Mouse (Mus musculus) gastrocnemius, postnatal 4 days (tissue): ENCODE results near the gene Hmg20b. TPM values are rescaled to one million over a fixed set of nuclear protein-coding genes. Genes with fewer than 3 reads are reported as not detected.

Experiments
- DNase-seq, 2 experiments: peaks; one replicate each; pipeline ENCODE4 v3.0.0; 2021 to 2022; ENCODE audit warnings: low spot score in 2 of 2, mixed read lengths in 2 of 2
- microRNA-seq: library from miRNA; unstranded; fragments of <30 nt; microRNA quantifications from one replicate; pipeline ENCODE4 v1.2.0, GENCODE M21; 2021
- total RNA-seq, 2 experiments: library from RNA; stranded (reverse); gene quantifications; 2 replicates each; pipeline ENCODE4 v1.2.3; 2021

The Hmg20b gene
- total RNA-seq, 2 experiments from 2014 or later, result 46.2 to 58.6 TPM

GRCm38 (mm10) chr10:81309571-81309970 lies 40.7 kb downstream of the Hmg20b start:
- no peak for DNase-seq

DNA sequence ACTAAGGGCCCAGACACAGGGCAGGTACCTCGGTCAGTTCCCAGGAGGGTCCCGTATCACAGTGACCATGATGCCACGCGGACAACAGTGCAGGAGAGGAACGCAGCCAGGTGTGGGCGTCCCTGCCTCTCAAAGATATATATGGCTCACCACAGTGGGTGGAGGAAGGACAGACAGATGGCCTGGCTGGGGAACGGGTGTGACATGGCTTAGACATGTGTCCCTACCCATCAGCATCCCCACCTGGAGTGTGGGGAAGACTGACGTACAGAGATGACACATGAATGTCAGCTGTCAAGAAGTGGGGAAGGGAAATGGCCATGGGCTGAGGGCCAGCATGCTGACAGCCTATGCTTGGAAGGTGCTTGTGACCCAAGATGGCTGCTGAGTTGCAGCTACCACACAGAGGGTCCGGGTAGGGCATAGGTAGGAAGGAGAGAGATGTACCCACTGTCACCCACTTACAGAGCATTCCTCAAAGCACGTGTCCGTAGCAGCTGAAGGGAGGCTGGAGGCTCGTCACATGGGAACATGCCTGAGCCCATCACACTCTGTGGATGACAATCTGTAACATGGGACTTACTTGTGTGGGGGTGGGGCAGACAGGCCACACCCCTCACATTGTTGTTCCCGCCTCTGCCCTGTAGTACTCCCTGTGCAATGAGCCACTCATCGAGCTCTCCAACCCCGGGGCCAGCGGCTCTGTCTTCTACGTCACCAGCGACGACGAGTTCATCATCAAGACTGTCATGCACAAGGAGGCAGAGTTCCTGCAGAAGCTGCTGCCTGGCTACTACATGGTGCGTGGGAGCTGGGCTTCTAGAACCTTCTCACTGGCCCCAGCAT lies 43.2 kb downstream of the Hmg20b start:
- no peak for DNase-seq

GRCm38 (mm10) chr10:81306173-81306668 lies 44.1 kb downstream of the Hmg20b start:
- DNase-seq, result no peak

DNA sequence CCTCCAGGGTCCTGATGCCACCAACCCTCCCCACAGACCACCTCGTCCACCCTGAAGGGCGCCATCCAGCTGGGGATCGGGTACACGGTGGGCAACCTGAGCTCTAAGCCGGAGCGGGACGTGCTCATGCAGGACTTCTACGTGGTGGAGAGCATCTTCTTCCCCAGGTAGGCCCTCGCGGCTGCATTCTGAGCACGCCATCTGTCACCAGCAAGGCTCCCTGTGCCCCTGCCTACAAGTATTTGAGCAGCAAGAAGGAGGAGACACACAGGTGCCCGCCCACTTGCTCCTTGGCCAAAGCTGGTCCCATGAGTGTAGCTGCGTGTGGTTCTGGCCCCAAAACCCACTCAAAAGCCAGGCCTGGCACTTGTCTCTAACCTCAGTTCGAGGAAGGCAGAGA lies 44.6 kb downstream of the Hmg20b start:
- no peak for DNase-seq

DNA sequence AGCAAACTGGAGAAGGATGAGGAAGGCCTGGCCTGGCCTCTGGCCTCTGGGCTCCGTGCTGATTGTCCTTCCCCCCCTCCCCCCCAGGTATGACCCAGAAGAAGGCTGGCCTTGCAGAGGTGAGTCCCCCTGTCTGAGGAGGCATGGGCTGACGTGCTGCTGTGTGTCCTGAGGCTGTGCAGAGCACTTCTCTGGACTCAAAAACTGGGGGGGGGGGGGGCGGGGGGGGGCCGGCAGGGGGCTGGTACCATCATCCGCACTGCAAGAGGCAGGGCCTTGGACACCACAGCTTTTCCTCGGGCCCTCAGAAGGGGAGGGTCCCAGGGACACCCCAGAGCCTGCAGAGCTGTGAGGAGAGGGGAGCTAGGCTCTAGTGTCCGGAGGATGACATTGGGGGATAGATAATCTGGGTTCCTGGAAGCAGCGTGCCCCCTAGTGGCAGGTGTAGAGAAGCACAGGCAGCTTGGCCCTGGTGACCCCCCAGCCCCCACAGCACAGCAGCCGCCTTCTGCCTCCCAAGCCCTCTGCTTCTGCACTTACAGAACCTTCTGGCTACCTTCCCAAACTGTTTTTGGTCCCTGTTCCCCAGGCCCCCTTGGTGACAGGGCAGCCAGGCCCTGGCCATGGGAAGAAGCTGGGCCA lies 45.6 kb downstream of the Hmg20b start:
- no peak for DNase-seq

DNA sequence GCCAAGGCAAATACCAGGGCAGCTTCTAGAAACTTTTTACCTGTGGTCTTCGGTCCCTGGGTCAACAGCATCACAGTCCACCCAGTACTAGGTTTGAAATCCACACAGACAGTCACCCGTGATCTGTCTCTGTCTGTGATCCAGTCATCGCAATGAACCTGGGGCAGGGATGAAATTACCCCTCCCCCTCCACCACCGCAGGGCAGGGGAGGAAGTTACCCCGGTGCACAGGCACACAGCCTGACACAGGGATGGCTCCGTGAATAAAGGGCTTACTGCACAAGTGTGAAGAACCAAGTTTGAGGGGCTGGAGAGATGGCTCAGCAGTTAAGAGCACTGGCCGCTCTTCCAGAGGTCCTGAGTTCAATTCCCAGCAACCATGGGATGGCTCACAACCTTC lies 46.5 kb downstream of the Hmg20b start:
- no peak for DNase-seq

DNA sequence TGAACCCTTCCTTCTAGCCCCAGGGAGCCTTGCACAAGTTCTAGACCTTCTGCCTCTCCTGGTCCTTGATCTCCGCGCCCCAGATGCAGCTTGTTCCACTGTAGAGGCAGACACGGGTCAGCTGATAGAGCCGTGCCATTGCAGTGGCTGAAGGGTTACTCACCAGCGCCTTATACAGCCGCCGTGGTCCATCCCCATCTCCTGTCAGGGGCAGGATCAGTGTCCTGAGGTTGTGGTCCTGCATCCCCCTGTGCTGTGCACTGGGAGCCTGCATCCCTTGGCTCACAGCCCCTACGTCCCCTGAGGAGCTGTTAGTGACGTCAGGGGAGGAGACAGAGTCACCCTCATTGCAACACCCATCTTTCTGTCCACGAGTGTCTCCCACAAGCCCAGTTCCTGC lies 47.0 kb downstream of the Hmg20b start:
- no peak for DNase-seq

DNA sequence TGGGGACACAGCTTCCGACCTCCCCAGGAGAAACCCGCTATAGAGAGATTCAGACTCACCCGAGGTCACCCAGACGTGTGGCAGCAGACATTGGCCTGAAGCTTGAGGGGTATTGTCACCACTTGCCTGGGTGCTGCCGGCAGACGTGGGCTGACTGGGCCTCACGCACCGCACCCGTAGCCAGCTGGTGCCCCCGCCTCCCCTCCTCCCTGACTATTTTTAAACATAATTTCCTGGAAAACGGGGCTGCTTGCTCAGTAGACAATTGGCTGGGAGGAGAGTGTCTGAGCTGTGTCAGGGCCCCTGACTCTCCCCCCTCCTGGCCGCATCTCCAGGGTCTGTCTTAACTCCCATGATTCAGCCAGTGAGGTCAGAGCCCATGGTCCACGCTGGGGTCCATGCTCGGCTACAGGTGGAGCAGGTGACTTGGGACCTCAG lies 47.5 kb downstream of the Hmg20b start:
- DNase-seq, result no peak

- DNase-seq, result no peak
These were observed 48.0 kb downstream of the Hmg20b start for GRCm38 (mm10) chr10:81302288-81302687.

DNA sequence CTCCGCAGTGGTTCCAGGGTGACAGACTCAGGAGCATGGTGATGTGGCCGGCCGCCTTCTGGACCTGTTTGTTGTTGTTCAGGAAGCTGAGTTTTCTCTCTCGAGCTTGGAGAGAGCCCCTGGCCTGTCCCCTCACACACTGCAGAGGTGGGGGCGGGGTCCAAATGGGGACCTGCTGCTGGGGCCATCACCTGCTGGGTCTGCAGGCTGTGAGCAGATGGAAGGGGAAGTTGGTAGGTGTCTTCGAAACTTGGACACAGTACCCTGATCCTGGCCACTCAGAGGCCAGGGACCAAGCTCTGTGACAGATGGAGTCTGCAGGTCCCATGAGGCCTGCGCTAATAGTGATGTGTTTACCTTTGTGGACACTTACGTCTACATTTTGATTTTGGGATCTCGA lies 49.0 kb downstream of the Hmg20b start:
- DNase-seq, result no peak

- DNase-seq, result no peak
These were observed 49.9 kb downstream of the Hmg20b start for GRCm38 (mm10) chr10:81300352-81300907.

DNA sequence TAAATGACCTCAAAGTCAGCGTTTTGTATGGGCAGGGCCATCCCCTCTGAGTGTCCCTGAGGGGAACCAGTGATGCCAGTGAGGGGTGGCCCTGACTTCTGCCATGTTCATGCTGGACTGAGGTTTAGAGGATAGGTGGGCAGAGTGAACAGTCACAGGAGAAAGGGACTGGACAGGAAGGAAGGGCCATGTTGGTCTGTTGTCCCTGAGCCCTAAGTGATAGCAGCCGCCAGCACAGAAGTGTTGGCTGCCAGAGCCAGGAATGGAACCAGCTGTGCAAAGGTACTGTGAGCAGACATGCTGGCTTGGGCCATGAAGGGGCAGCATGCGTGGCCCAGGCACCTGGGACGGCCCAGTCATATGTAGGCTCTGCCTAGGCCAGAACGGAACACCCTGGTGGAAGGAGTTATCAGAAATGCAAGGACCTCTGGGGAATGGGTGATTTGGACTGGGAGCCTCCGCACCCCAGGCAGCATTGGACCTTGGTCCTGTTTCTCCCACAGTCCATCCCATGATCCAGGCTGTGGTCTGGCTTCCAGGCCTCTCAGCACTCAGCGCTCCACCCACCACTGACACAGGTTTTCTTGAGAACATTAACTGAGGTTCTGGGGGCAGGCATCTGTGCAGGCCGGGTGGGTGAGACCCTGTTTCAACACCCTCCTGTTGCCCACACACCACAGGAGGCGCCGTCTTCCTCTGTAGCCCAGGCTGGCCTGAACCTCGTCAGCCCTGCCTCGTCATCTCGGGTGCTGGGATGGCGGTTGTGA lies 50.5 kb downstream of the Hmg20b start:
- no peak for DNase-seq

GRCm38 (mm10) chr10:81298369-81299100 lies 51.7 kb downstream of the Hmg20b start:
- DNase-seq, result no peak

DNA sequence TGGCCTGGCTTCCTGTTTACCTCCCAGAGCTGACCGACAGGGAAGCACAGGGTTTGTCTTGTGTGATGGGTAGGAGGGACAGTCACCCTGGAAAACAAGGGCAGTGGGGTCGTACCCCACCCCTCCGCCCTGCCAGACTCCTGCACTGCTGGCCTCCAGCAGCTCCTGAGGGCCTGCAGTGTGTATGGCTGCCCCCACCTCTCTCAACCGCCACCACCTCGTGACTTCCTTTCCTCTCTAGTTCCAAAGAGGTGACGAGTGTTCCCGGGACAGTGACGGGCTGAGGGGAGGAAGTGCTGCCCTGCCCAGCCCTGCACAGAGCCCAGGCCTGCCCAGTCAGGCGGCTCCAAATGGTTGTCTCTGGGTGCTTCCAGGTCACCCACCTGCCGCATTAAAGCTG lies 52.4 kb downstream of the Hmg20b start:
- DNase-seq, result no peak

GRCm38 (mm10) chr10:81297246-81297645 lies 53.0 kb downstream of the Hmg20b start:
- DNase-seq, result no peak

Small RNAs within 50 kb of the gene (microRNA-seq; reads per million reads assigned to microRNA genes)
- not detected for gene Mir6913

Other genes with a start within 250 kb of the Hmg20b start
- gene Map2k2, start 244.6 kb downstream of the Hmg20b start, total RNA-seq, result 100 to 1,000 TPM; 148 to 152 TPM
- 10 to 100 TPM; 37.7 to 42.0 TPM for gene Zbtb7a, start 215.3 kb downstream of the Hmg20b start, total RNA-seq
- gene Pias4, start 182.6 kb downstream of the Hmg20b start, total RNA-seq, result 10 to 100 TPM; 22.1 to 22.5 TPM
- 1,000 to 10,000 TPM; 1,324 to 1,404 TPM for gene Eef2, start 173.8 kb downstream of the Hmg20b start, total RNA-seq
- gene Dapk3, start 167.5 kb downstream of the Hmg20b start, total RNA-seq, result 10 to 100 TPM; 40.2 to 41.4 TPM
- not detected for gene 4930442H23Rik, start 166.6 kb downstream of the Hmg20b start, total RNA-seq
- 1 to 10 TPM; 1.2 to 1.5 TPM for gene Nmrk2, start 148.4 kb downstream of the Hmg20b start, total RNA-seq
- under 1 TPM; 0.08 to 0.12 TPM for gene Atcay, start 119.6 kb downstream of the Hmg20b start, total RNA-seq
- gene Zfr2, start 117.3 kb downstream of the Hmg20b start, total RNA-seq, result 1 to 10 TPM; 4.3 to 5.6 TPM
- gene Matk, start 97.5 kb downstream of the Hmg20b start, total RNA-seq, result under 1 TPM; 0.34 to 0.78 TPM
- 10 to 100 TPM; 90.0 to 97.6 TPM for gene Mrpl54, start 83.5 kb downstream of the Hmg20b start, total RNA-seq
- 10 to 100 TPM; 49.2 to 50.2 TPM for gene Apba3, start 83.5 kb downstream of the Hmg20b start, total RNA-seq
- under 1 TPM; 0.25 to 0.44 TPM for gene Tjp3, start 58.9 kb downstream of the Hmg20b start, total RNA-seq
- 10 to 100 TPM; 35.8 TPM for gene Pip5k1c, start 57.5 kb downstream of the Hmg20b start, total RNA-seq
- 10 to 100 TPM; 17.8 to 18.3 TPM for gene Cactin, start 29.4 kb downstream of the Hmg20b start, total RNA-seq
- 1 to 10 TPM; 4.8 to 5.8 TPM for gene Tbxa2r, start 21.7 kb downstream of the Hmg20b start, total RNA-seq
- under 1 TPM; 0.66 to 0.86 TPM for gene Gipc3, start 7.2 kb downstream of the Hmg20b start, total RNA-seq
- 1 to 10 TPM; 8.6 to 9.9 TPM for gene Mfsd12, start 7.0 kb upstream of the Hmg20b start, total RNA-seq
- 1 to 10 TPM; 1.7 to 1.8 TPM for gene 4930404N11Rik, start 15.3 kb upstream of the Hmg20b start, total RNA-seq
- gene Fzr1, start 28.0 kb upstream of the Hmg20b start, total RNA-seq, result 10 to 100 TPM; 32.2 to 33.5 TPM
- gene Dohh, start 33.9 kb upstream of the Hmg20b start, total RNA-seq, result 10 to 100 TPM; 48.1 to 48.5 TPM
- gene Gm48551, start 34.0 kb upstream of the Hmg20b start, total RNA-seq, result 1 to 10 TPM in 1 of 2 experiments, under 1 TPM in 1; 0.70 to 1.5 TPM
- 1 to 10 TPM; 1.3 to 2.0 TPM for gene Gm48552, start 38.5 kb upstream of the Hmg20b start, total RNA-seq
- under 1 TPM; 0.91 to 0.98 TPM for gene Smim24, start 42.6 kb upstream of the Hmg20b start, total RNA-seq
- gene Nfic, start 105.2 kb upstream of the Hmg20b start, total RNA-seq, result 100 to 1,000 TPM; 274 to 335 TPM
- under 1 TPM; 0.47 to 0.52 TPM for gene Celf5, start 132.2 kb upstream of the Hmg20b start, total RNA-seq
- 10 to 100 TPM; 59.3 to 61.3 TPM for gene Ncln, start 145.9 kb upstream of the Hmg20b start, total RNA-seq
- gene S1pr4, start 149.7 kb upstream of the Hmg20b start, total RNA-seq, result under 1 TPM; 0.37 to 0.54 TPM
- 1 to 10 TPM; 1.1 to 1.8 TPM for gene Gna15, start 173.7 kb upstream of the Hmg20b start, total RNA-seq
- 10 to 100 TPM; 56.8 to 59.5 TPM for gene Gna11, start 194.7 kb upstream of the Hmg20b start, total RNA-seq
- 100 to 1,000 TPM; 537 to 620 TPM for gene Aes, start 209.0 kb upstream of the Hmg20b start, total RNA-seq
- gene Tle2, start 224.1 kb upstream of the Hmg20b start, total RNA-seq, result 10 to 100 TPM in 1 of 2 experiments, 1 to 10 TPM in 1; 7.8 to 10.5 TPM